Mouse (Mus musculus) kidney, postnatal 0 days (tissue): ENCODE measurements around the gene Acsl1. TPM values are rescaled to one million over a fixed set of nuclear protein-coding genes. Genes with fewer than 3 reads are reported as not detected.

Experiments
- ATAC-seq: fragments of 200-750 bp; cut with Nextera tagmentation; replicated peaks from 2 replicates; pipeline ENCODE4 v1.8.0; 2017; ENCODE audit warnings: low read depth, moderate number of reproducible peaks, moderate TSS enrichment, moderate library complexity; ENCODE audit not compliant: low FRiP score
- DNase-seq: peaks from one replicate; pipeline ENCODE4 v3.0.0-alpha.2; 2016; ENCODE audit warnings: low spot score
- H3K27ac ChIP-seq: fragments of 300-500 bp; sonication (generic); 2 replicates; pipeline ENCODE4 v1.5.1; 2014; ENCODE audit warnings: mild to moderate bottlenecking
- H3K27me3 ChIP-seq: fragments of 300-500 bp; sonication (generic); 2 replicates; pipeline ENCODE4 v1.6.1; 2014; ENCODE audit warnings: low read length, mixed read lengths; ENCODE audit not compliant: insufficient read depth
- H3K36me3 ChIP-seq: fragments of 300-500 bp; sonication (generic); 2 replicates; pipeline ENCODE4 v1.6.1; 2014; ENCODE audit warnings: low read length, mixed read lengths; ENCODE audit not compliant: insufficient read depth
- H3K4me1 ChIP-seq: fragments of 300-500 bp; sonication (generic); replicated peaks from 2 replicates; pipeline ENCODE4 v1.6.1; 2014; ENCODE audit warnings: antibody characterized with exemption, low read length, mixed read lengths; ENCODE audit not compliant: insufficient read depth
- H3K4me2 ChIP-seq: fragments of 300-500 bp; sonication (generic); 2 replicates; pipeline ENCODE4 v1.6.1; 2014; ENCODE audit warnings: mild to moderate bottlenecking, low read length, moderate library complexity, mixed read lengths
- H3K4me3 ChIP-seq: fragments of 300-500 bp; sonication (generic); replicated peaks from 2 replicates; pipeline ENCODE4 v1.5.1; 2014; ENCODE audit warnings: low read depth, low read length
- H3K9ac ChIP-seq: fragments of 300-500 bp; sonication (generic); 2 replicates; pipeline ENCODE4 v1.6.1; 2014; ENCODE audit warnings: low read depth, low read length
- H3K9me3 ChIP-seq: fragments of 300-500 bp; sonication (generic); replicated peaks from 2 replicates; pipeline ENCODE4 v1.6.1; 2016; ENCODE audit warnings: low read length, inconsistent platforms, mixed read lengths
- CTCF ChIP-seq: IDR thresholded peaks from 2 replicates; pipeline ENCODE4 v1.5.1; 2016; ENCODE audit warnings: antibody characterized with exemption, low read depth, mild to moderate bottlenecking, moderate library complexity
- WGBS: fragments of 180-500 bp; shearing (Covaris S2); extraction: QIAGEN DNeasy Blood & Tissue Kit; methylation state at CpG from one replicate; pipeline ENCODE4 v1.1.7; 2014; 5-methylcytosine and 5-hydroxymethylcytosine counted together
- polyA plus RNA-seq: library from polyadenylated mRNA; unstranded; fragments of >200 nt; fragmentation: Nextera tagmentation; extraction: Ambion mirVana; gene quantifications from 2 replicates; pipeline ENCODE4 v1.2.1, GENCODE M21; 2015

Acsl1 gene
- 47.0 and 49.7 TPM in 2 replicates for polyA plus RNA-seq

GRCm38 (mm10) chr8:46470792-46471781 is at the start of gene Acsl1:
TSS of gene Acsl1 (plus strand) at chr8:46471037.
- Histone ChIP-seq H3K27me3 (no peaks in the 10 kb centered on the region), H3K9ac (peak within 1 kb of the TSS; percentile 87), H3K4me1 (0 out of 2 replicates have a peak, but pooled peaks cover 3% of the 10 kb centered on the region), H3K4me2 (peak within 1 kb of the TSS; percentile 72), H3K4me3 (peak within 1 kb of the TSS; percentile 73), H3K27ac (peak within 1 kb of the TSS; percentile 90), H3K9me3 (no peaks in the 10 kb centered on the region), H3K36me3 (no peaks in the 10 kb centered on the region)
- peak; percentile 99 for DNase-seq
- under 1% methylated on average over 102 of the region's 106 CpGs for WGBS
- no peak for TF ChIP-seq CTCF
- ATAC-seq, result peak; percentile 98

- no peaks in the 10 kb centered on the region for H3K9me3 ChIP-seq
- 66% methylated on average over 6 of the region's 6 CpGs for WGBS
- H3K27me3 ChIP-seq, result no peaks in the 10 kb centered on the region
- no peak overlapping the region for H3K4me3 ChIP-seq
- no peak overlapping the region for H3K4me2 ChIP-seq
- ATAC-seq, result no peak
- H3K4me1 ChIP-seq, result no peaks in the 10 kb centered on the region
- no peak overlapping the region for H3K27ac ChIP-seq
- no peak for DNase-seq
- TF ChIP-seq CTCF, result no peak
- H3K36me3 ChIP-seq, result no peaks in the 10 kb centered on the region
- H3K9ac ChIP-seq, result no peak overlapping the region
Measured at GRCm38 (mm10) chr8:46421515-46421914, 49.3 kb upstream of the Acsl1 start.

- H3K9me3 ChIP-seq, result no peaks in the 10 kb centered on the region
- no peak overlapping the region for H3K4me3 ChIP-seq
- no peak overlapping the region for H3K4me2 ChIP-seq
- H3K27me3 ChIP-seq, result no peaks in the 10 kb centered on the region
- H3K9ac ChIP-seq, result no peak overlapping the region
- H3K36me3 ChIP-seq, result no peaks in the 10 kb centered on the region
- DNase-seq, result no peak
- ATAC-seq, result no peak
- TF ChIP-seq CTCF, result no peak
- H3K27ac ChIP-seq, result no peak overlapping the region
- no peaks in the 10 kb centered on the region for H3K4me1 ChIP-seq
Measured at GRCm38 (mm10) chr8:46427940-46428339, 42.9 kb upstream of the Acsl1 start.

GRCm38 (mm10) chr8:46429871-46430270 is 41.0 kb upstream of the Acsl1 start:
- H3K27me3 ChIP-seq, result no peaks in the 10 kb centered on the region
- TF ChIP-seq CTCF, result no peak
- DNase-seq (no peak), ATAC-seq (peak; percentile 59; the same call in 1 of the 2 replicates)
- H3K4me2 ChIP-seq, result no peak overlapping the region
- H3K36me3 ChIP-seq, result no peaks in the 10 kb centered on the region
- H3K9ac ChIP-seq, result no peak overlapping the region
- H3K9me3 ChIP-seq, result no peaks in the 10 kb centered on the region
- no peak overlapping the region for H3K27ac ChIP-seq
- H3K4me1 ChIP-seq, result no peaks in the 10 kb centered on the region
- H3K4me3 ChIP-seq, result no peak overlapping the region
- WGBS, result 48% methylated on average over 7 of the region's 7 CpGs

GRCm38 (mm10) chr8:46431921-46432320 is 38.9 kb upstream of the Acsl1 start:
- Histone ChIP-seq H3K9ac (no peak overlapping the region), H3K27ac (no peak overlapping the region), H3K27me3 (no peaks in the 10 kb centered on the region), H3K9me3 (no peaks in the 10 kb centered on the region), H3K4me3 (no peak overlapping the region), H3K4me2 (no peak overlapping the region), H3K36me3 (no peaks in the 10 kb centered on the region), H3K4me1 (no peaks in the 10 kb centered on the region)
- 91% methylated on average over 4 of the region's 4 CpGs for WGBS
- ATAC-seq, result no peak
- no peak for TF ChIP-seq CTCF
- DNase-seq, result no peak

GRCm38 (mm10) chr8:46432581-46432980 is 38.3 kb upstream of the Acsl1 start:
- 92% methylated on average over 3 of the region's 3 CpGs for WGBS
- ATAC-seq, result no peak

More at GRCm38 (mm10) chr8:46432581-46432980, 38.3 kb upstream of the Acsl1 start:
- no peaks in the 10 kb centered on the region for H3K27me3 ChIP-seq
- H3K36me3 ChIP-seq, result no peaks in the 10 kb centered on the region
- H3K9me3 ChIP-seq, result no peaks in the 10 kb centered on the region
- no peak overlapping the region for H3K4me2 ChIP-seq
- no peak overlapping the region for H3K27ac ChIP-seq
- no peaks in the 10 kb centered on the region for H3K4me1 ChIP-seq
- TF ChIP-seq CTCF, result no peak
- no peak overlapping the region for H3K4me3 ChIP-seq
- DNase-seq, result no peak
- no peak overlapping the region for H3K9ac ChIP-seq
